Mouse (Mus musculus): ENCODE results near the gene St8sia4. TPM values are rescaled to one million over a fixed set of nuclear protein-coding genes. Genes with fewer than 3 reads are reported as not detected.

St8sia4 gene
- total and polyA plus RNA-seq, 3 experiments = 22.5 to 226 (median 101) TPM

GRCm38 (mm10) chr1:95644292-95644691 is 23.1 kb downstream of the St8sia4 start:
- Histone ChIP-seq H3K36me3 (replicated peaks) (peaks cover 8% of the 10 kb centered on the region), H3K4me1 (ENCODE audit: insufficient read depth, low read depth, low read length) (peaks cover 6% of the 10 kb centered on the region), H3K4me3 (ENCODE audit: low read depth, low read length) (no peak overlapping the region), H3K9me3 (replicated peaks) (no peaks in the 10 kb centered on the region), H3K27me3 (ENCODE audit: insufficient read depth, low read length) (no peaks in the 10 kb centered on the region)
- TF ChIP-seq POLR2AphosphoS5 (IDR thresholded peaks at IDR 0.05; ENCODE audit: insufficient replicate concordance, low read depth, low read length) (no peak), GATA2 (IDR thresholded peaks at IDR 0.05; ENCODE audit: borderline replicate concordance, low read depth, low read length) (no peak), TAL1 (conservative IDR thresholded peaks at IDR 0.05; ENCODE audit: low read depth, low read length) (no peak), GATA1 (IDR thresholded peaks at IDR 0.05; ENCODE audit: borderline replicate concordance, low read length) (no peak), CTCF (IDR thresholded peaks at IDR 0.05; ENCODE audit: low read depth, low read length) (no peak)
- no peak for DNase-seq (ENCODE audit: low spot score)
- ATAC-seq (ENCODE audit: extremely low read depth, insufficient number of reproducible peaks, low FRiP score, poor library complexity, severe bottlenecking) = no peak

- Histone ChIP-seq H3K4me3 (ENCODE audit: low read depth, low read length) (no peak overlapping the region), H3K36me3 (replicated peaks) (peaks cover 12% of the 10 kb centered on the region), H3K27me3 (ENCODE audit: insufficient read depth, low read length) (no peaks in the 10 kb centered on the region), H3K4me1 (ENCODE audit: insufficient read depth, low read depth, low read length) (peaks cover 6% of the 10 kb centered on the region; the same call in 1 of the 2 replicates), H3K9me3 (replicated peaks) (no peaks in the 10 kb centered on the region)
- TF ChIP-seq CTCF (IDR thresholded peaks at IDR 0.05; ENCODE audit: low read depth, low read length) (no peak), GATA2 (IDR thresholded peaks at IDR 0.05; ENCODE audit: borderline replicate concordance, low read depth, low read length) (no peak), GATA1 (IDR thresholded peaks at IDR 0.05; ENCODE audit: borderline replicate concordance, low read length) (no peak), POLR2AphosphoS5 (IDR thresholded peaks at IDR 0.05; ENCODE audit: insufficient replicate concordance, low read depth, low read length) (no peak)
- no peak for DNase-seq (ENCODE audit: low spot score)
- ATAC-seq (ENCODE audit: extremely low read depth, insufficient number of reproducible peaks, low FRiP score, poor library complexity, severe bottlenecking) = no peak
Measured at GRCm38 (mm10) chr1:95639001-95639400, 28.4 kb downstream of the St8sia4 start.

GRCm38 (mm10) chr1:95624376-95624775 is 43.0 kb downstream of the St8sia4 start:
- no peak overlapping the region for H3K4me3 ChIP-seq (ENCODE audit: low read depth, low read length)
- no peaks in the 10 kb centered on the region for H3K9me3 ChIP-seq (replicated peaks)
- TF ChIP-seq GATA2 (IDR thresholded peaks at IDR 0.05; ENCODE audit: borderline replicate concordance, low read depth, low read length) (no peak), POLR2AphosphoS5 (IDR thresholded peaks at IDR 0.05; ENCODE audit: insufficient replicate concordance, low read depth, low read length) (no peak), TAL1 (conservative IDR thresholded peaks at IDR 0.05; ENCODE audit: low read depth, low read length) (no peak), CTCF (IDR thresholded peaks at IDR 0.05; ENCODE audit: low read depth, low read length) (no peak), GATA1 (IDR thresholded peaks at IDR 0.05; ENCODE audit: borderline replicate concordance, low read length) (no peak)
- ATAC-seq (ENCODE audit: extremely low read depth, insufficient number of reproducible peaks, low FRiP score, poor library complexity, severe bottlenecking) = no peak
- no peak for DNase-seq (ENCODE audit: low spot score)
- 0 out of 2 replicates have a peak, but pooled peaks cover 2% of the 10 kb centered on the region for H3K4me1 ChIP-seq (ENCODE audit: insufficient read depth, low read depth, low read length)
- no peaks in the 10 kb centered on the region for H3K27me3 ChIP-seq (ENCODE audit: insufficient read depth, low read length)
- peaks cover 23% of the 10 kb centered on the region for H3K36me3 ChIP-seq (replicated peaks)

GRCm38 (mm10) chr1:95618647-95619046 is 48.7 kb downstream of the St8sia4 start:
- no peaks in the 10 kb centered on the region for H3K4me1 ChIP-seq (ENCODE audit: insufficient read depth, low read depth, low read length)
- TF ChIP-seq TAL1 (conservative IDR thresholded peaks at IDR 0.05; ENCODE audit: low read depth, low read length) = no peak
- TF ChIP-seq POLR2AphosphoS5 (IDR thresholded peaks at IDR 0.05; ENCODE audit: insufficient replicate concordance, low read depth, low read length) = no peak
- TF ChIP-seq CTCF (IDR thresholded peaks at IDR 0.05; ENCODE audit: low read depth, low read length) = no peak
- TF ChIP-seq GATA2 (IDR thresholded peaks at IDR 0.05; ENCODE audit: borderline replicate concordance, low read depth, low read length) = no peak
- no peak for TF ChIP-seq GATA1 (IDR thresholded peaks at IDR 0.05; ENCODE audit: borderline replicate concordance, low read length)
- no peak for DNase-seq (ENCODE audit: low spot score)
- no peak overlapping the region for H3K4me3 ChIP-seq (ENCODE audit: low read depth, low read length)
- no peaks in the 10 kb centered on the region for H3K9me3 ChIP-seq (replicated peaks)
- H3K36me3 ChIP-seq (replicated peaks) = peaks cover 12% of the 10 kb centered on the region
- no peaks in the 10 kb centered on the region for H3K27me3 ChIP-seq (ENCODE audit: insufficient read depth, low read length)
- no peak for ATAC-seq (ENCODE audit: extremely low read depth, insufficient number of reproducible peaks, low FRiP score, poor library complexity, severe bottlenecking)

- no peak for DNase-seq (ENCODE audit: low spot score)
- Histone ChIP-seq H3K36me3 (replicated peaks) (peaks cover 12% of the 10 kb centered on the region), H3K4me1 (ENCODE audit: insufficient read depth, low read depth, low read length) (no peaks in the 10 kb centered on the region), H3K4me3 (ENCODE audit: low read depth, low read length) (no peak overlapping the region), H3K9me3 (replicated peaks) (no peaks in the 10 kb centered on the region), H3K27me3 (ENCODE audit: insufficient read depth, low read length) (no peaks in the 10 kb centered on the region)
- ATAC-seq (ENCODE audit: extremely low read depth, insufficient number of reproducible peaks, low FRiP score, poor library complexity, severe bottlenecking) = no peak
- no peak for TF ChIP-seq CTCF (IDR thresholded peaks at IDR 0.05; ENCODE audit: low read depth, low read length)
- no peak for TF ChIP-seq GATA1 (IDR thresholded peaks at IDR 0.05; ENCODE audit: borderline replicate concordance, low read length)
- no peak for TF ChIP-seq TAL1 (conservative IDR thresholded peaks at IDR 0.05; ENCODE audit: low read depth, low read length)
- no peak for TF ChIP-seq POLR2AphosphoS5 (IDR thresholded peaks at IDR 0.05; ENCODE audit: insufficient replicate concordance, low read depth, low read length)
- no peak for TF ChIP-seq GATA2 (IDR thresholded peaks at IDR 0.05; ENCODE audit: borderline replicate concordance, low read depth, low read length)
Measured at GRCm38 (mm10) chr1:95618125-95618524, 49.2 kb downstream of the St8sia4 start.

GRCm38 (mm10) chr1:95610017-95610416 is 57.4 kb downstream of the St8sia4 start:
- Histone ChIP-seq H3K4me3 (ENCODE audit: low read depth, low read length) (no peak overlapping the region), H3K27me3 (ENCODE audit: insufficient read depth, low read length) (no peaks in the 10 kb centered on the region), H3K9me3 (replicated peaks) (no peaks in the 10 kb centered on the region), H3K36me3 (replicated peaks) (peaks cover 4% of the 10 kb centered on the region), H3K4me1 (ENCODE audit: insufficient read depth, low read depth, low read length) (peaks cover 2% of the 10 kb centered on the region; the same call in 1 of the 2 replicates)
- TF ChIP-seq GATA2 (IDR thresholded peaks at IDR 0.05; ENCODE audit: borderline replicate concordance, low read depth, low read length) = no peak
- TF ChIP-seq TAL1 (conservative IDR thresholded peaks at IDR 0.05; ENCODE audit: low read depth, low read length) = no peak
- no peak for TF ChIP-seq CTCF (IDR thresholded peaks at IDR 0.05; ENCODE audit: low read depth, low read length)
- TF ChIP-seq POLR2AphosphoS5 (IDR thresholded peaks at IDR 0.05; ENCODE audit: insufficient replicate concordance, low read depth, low read length) = no peak
- no peak for TF ChIP-seq GATA1 (IDR thresholded peaks at IDR 0.05; ENCODE audit: borderline replicate concordance, low read length)
- DNase-seq (ENCODE audit: low spot score) (no peak), ATAC-seq (ENCODE audit: extremely low read depth, insufficient number of reproducible peaks, low FRiP score, poor library complexity, severe bottlenecking) (no peak)
